10 mouse cellular contexts compared by ENCODE assay signal in the genomic region with DNA sequence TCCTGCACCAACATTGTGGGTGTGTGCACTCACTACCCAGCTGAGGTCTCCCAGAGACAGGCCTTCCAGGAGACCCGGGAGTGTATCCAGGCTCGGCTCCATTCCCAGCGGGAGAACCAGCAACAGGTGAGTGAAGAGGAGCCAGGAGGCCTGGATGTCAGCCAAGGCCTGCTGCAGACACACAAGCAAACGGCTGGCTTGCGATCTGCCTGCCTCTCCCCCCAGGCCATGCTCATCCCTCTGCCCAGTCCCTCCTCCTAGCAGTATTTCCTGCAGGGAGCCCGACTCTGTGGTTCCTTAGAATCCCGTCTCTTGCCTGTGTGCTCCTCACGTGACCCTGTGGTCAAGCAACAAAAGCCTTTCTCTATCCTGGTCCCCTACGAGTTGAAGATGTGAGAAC.
DNase-seq lines count a peak whose midpoint lies in the region; ATAC-seq and TF ChIP-seq lines count a peak whose summit lies in the region.
"Had no signal": no experiment of that assay in that cellular context is flagged by ENCODE, and none has a peak within 500 bp of the region (broad histone marks: within the 10 kb centered on the region; RNA-seq: fewer than 3 reads in every experiment).

No protein-coding gene starts in this region.

- intact Hi-C loops in heart, postnatal 10 days (cut with DNase I) = no loop called here

- H3K4me1 ChIP-seq in hindbrain, embryonic 15.5 days (replicated peaks) = peaks cover 18% of the 10 kb centered on the region
- peaks cover 6% of the 10 kb centered on the region; the same call in 1 of the 2 replicates for H3K4me1 ChIP-seq in hindbrain, embryonic 14.5 days (replicated peaks; ENCODE audit: control insufficient read depth, insufficient read depth, low read length)

- no peak for DNase-seq in hindbrain, embryonic 14.5 days (ENCODE audit: low spot score)
- peak; percentile 56 for DNase-seq in cerebellum, adult 9-10 months
- DNase-seq in heart, postnatal 10 days = peak; percentile 54 to 80
- DNase-seq in yolk sac, embryonic 10.5 days (ENCODE audit: low spot score) = no peak
- DNase-seq in layer of hippocampus, postnatal 25 days (ENCODE audit: extremely low spot score in 1 of 2, low spot score in 1 of 2) = no peak
- DNase-seq: thymus, postnatal 4 days had no signal

- no peak for TF ChIP-seq CTCF in C2C12 (IDR thresholded peaks at IDR 0.05; ENCODE audit: control insufficient read depth, insufficient read depth, insufficient read length)

- no peaks in the 10 kb centered on the region for H3K79me3 ChIP-seq in C2C12 (ENCODE audit: low read depth)

- no peaks in the 10 kb centered on the region for H3K36me3 ChIP-seq in hindbrain, embryonic 15.5 days
- H3K36me3 ChIP-seq in hindbrain, embryonic 14.5 days (replicated peaks; ENCODE audit: control insufficient read depth, insufficient read depth) = peaks cover 3% of the 10 kb centered on the region; the same call in 1 of the 2 replicates
- no peaks in the 10 kb centered on the region for H3K36me3 ChIP-seq in C2C12 (ENCODE audit: control insufficient read depth, insufficient read depth)

- no peak overlapping the region for H3K4me2 ChIP-seq in hindbrain, embryonic 15.5 days
- no peak overlapping the region for H3K4me2 ChIP-seq in hindbrain, embryonic 14.5 days (replicated peaks)

- H3K79me2 ChIP-seq in C2C12 (ENCODE audit: control insufficient read depth, insufficient read depth) = no peaks in the 10 kb centered on the region

- H3K27ac ChIP-seq in hindbrain, embryonic 15.5 days (replicated peaks) = no peak overlapping the region
- H3K27ac ChIP-seq in hindbrain, embryonic 14.5 days = no peak overlapping the region

- 28% methylated on average over 9 of the region's 9 CpGs for WGBS in hindbrain, embryonic 15.5 days
- 34% methylated on average over 9 of the region's 9 CpGs for WGBS in hindbrain, embryonic 14.5 days

- no peak overlapping the region for H3K4me3 ChIP-seq in hindbrain, embryonic 15.5 days
- H3K4me3 ChIP-seq in hindbrain, embryonic 14.5 days (replicated peaks; ENCODE audit: low read length) = no peak overlapping the region
- no peak overlapping the region for H3K4me3 ChIP-seq in C2C12 (ENCODE audit: insufficient read depth, poor library complexity, severe bottlenecking)
- H3K4me3 ChIP-seq: megakaryocyte, embryonic 14.5 days had no signal

- H3K9ac ChIP-seq in hindbrain, embryonic 15.5 days = no peak overlapping the region
- no peak overlapping the region for H3K9ac ChIP-seq in hindbrain, embryonic 14.5 days

- no peaks in the 10 kb centered on the region for H3K9me3 ChIP-seq in hindbrain, embryonic 15.5 days
- no peaks in the 10 kb centered on the region for H3K9me3 ChIP-seq in hindbrain, embryonic 14.5 days (ENCODE audit: control insufficient read depth, low read length)
- H3K9me3 ChIP-seq: megakaryocyte, embryonic 14.5 days had no signal

- no peaks in the 10 kb centered on the region for H3K27me3 ChIP-seq in hindbrain, embryonic 15.5 days
- H3K27me3 ChIP-seq in hindbrain, embryonic 14.5 days (ENCODE audit: control insufficient read depth, insufficient read depth, low read length) = no peaks in the 10 kb centered on the region
- H3K27me3 ChIP-seq in C2C12 (ENCODE audit: control insufficient read depth, insufficient read depth, insufficient read length) = no peaks in the 10 kb centered on the region

- H3ac ChIP-seq in C2C12 (ENCODE audit: control insufficient read depth, insufficient read length, low read depth) = no peak overlapping the region

- 0 out of 2 replicates have a peak, but pooled peaks have one; percentile 21 for ATAC-seq in hindbrain, embryonic 15.5 days (ENCODE audit: low FRiP score, low read depth)
- ATAC-seq in hindbrain, embryonic 14.5 days (ENCODE audit: low FRiP score) = no peak
- no peak for ATAC-seq in megakaryocyte-erythroid progenitor cell, adult 5-6 weeks (replicated peaks; ENCODE audit: low FRiP score, low TSS enrichment, poor library complexity, severe bottlenecking)

TF ChIP-seq in C2C12, 6 proteins besides CTCF, POLR2A, EP300 and RAD21:
- TF ChIP-seq CEBPB (IDR thresholded peaks at IDR 0.05; ENCODE audit: low read depth) (no peak), USF1 (IDR thresholded peaks at IDR 0.05; ENCODE audit: low read depth) (peak; percentile 68)

Comparison
In these comparisons a context has a peak if more than half of its experiments do, and no peak if none do; other contexts are left out.
1. DNase-seq: peak in cerebellum, adult 9-10 months (single experiment) and heart, postnatal 10 days (2 of 2); none in hindbrain, embryonic 14.5 days (single experiment), yolk sac, embryonic 10.5 days (single experiment) and layer of hippocampus, postnatal 25 days (0 of 2).